Mouse (Mus musculus): ENCODE results near the gene Asic4.
A peak's percentile ranks its signal among the peaks of the same experiment; 100 is the strongest.

Gene Asic4

DNA sequence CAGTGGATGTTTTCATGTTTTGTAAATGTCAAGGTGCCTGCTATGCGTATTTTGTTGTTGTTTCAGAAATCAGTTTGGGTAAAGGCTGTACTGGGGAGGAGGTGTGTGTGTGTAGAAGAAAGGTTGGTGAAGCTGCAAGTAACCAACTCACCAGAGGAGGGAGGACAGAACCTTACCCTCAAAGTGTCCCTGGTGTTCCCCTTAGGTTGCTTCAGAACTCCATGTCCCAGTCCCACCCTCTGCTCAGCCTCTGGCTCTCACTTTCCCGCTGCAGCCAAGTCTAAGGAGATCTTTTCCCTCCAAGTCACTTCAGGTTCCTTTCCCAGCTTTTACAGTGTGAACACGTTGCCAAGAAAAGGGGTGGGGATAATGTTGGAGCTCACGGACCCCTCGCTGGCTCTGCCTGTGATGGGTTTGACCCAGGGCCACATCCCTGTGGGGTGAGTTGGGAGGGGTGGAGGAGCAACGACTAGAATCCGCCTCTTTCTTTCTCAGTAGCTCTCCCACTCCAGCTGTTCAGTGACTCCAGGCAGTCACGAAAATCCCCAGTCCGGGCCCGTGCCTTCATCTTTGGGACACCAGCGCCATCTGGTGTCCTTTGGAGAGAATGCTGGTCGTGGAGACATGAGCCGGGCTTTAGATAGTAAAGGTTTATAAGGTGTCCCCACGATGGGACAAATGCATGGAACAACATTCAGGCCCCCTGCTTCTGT is 17.1 kb downstream of the Asic4 start:
- peak; percentile 73 to 83 for DNase-seq

GRCm38 (mm10) chr1:75469287-75469825 is 19.1 kb downstream of the Asic4 start:
- no peak for DNase-seq

DNA sequence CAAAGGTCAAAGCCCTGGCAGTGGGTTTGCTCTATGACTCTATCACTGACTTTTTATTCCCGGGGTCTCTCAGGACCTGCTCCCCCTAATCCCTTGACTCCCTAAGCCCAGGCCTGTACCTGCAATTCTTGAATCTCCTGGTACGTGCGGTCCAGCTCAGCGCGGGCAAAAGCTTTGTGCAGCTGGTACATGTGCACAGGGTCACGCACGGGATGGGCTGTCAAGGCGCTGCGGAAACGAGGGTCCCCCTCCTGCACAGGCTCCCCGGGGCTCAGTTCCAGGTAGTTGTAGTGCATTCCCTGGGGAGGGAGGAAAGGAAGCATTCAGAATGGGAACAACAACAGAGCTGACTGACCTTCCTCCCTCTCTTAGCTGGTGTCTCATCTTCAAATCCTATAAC is 26.2 kb downstream of the Asic4 start:
- DNase-seq = no peak

- DNase-seq = peak; percentile 90 to 92
Measured at GRCm38 (mm10) chr1:75477264-75477965, 27.2 kb downstream of the Asic4 start.

- no peak for DNase-seq
Measured at GRCm38 (mm10) chr1:75477966-75478290, 27.7 kb downstream of the Asic4 start.

DNA sequence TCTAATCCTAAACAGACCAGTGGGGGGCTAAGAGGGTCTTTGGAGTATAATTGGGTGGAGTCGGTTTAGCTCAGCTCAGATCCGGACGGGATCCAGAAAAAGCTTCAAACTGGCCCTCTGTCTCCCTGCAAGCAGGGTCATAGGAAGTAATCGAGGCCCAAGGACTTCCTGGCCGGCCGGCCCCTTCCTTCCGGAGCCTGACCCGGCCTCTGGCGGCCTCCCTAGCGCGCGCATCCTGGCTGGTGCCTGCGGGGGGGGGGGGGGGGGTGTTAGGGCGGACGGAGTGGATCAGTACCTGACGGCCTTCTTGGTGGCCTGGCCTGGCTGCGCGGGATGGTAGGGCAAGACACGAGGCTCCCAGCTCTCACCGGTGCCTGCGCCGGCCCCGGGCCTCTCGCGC is 28.3 kb downstream of the Asic4 start:
- DNase-seq = peak; percentile 65 to 84

GRCm38 (mm10) chr1:75478916-75479634 is 28.8 kb downstream of the Asic4 start, which contains the start of the genes Chpf and Tmem198:
TSS of gene Chpf (minus strand) at chr1:75479307.
TSS of gene Tmem198 (plus strand) at chr1:75479532.
- DNase-seq = peak; percentile 97 to 98

DNA sequence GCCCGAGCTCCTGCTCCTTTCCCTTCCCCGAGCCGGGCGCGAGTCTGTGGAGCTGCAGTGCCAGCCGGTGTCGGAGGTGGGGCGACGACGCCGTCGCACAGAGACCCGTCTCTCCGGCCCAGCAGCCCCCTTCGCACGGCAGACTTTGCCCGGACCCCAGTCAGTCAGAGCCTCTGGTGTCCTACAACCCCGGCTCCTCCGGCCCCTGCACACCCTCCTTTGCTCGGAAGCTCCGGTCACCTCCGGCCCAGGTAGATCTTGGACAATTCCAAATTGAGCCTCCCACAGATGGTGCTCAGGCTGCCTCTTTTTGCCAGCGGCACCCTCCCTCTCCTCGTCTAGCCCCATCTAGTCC is 29.4 kb downstream of the Asic4 start:
- no peak for DNase-seq

DNA sequence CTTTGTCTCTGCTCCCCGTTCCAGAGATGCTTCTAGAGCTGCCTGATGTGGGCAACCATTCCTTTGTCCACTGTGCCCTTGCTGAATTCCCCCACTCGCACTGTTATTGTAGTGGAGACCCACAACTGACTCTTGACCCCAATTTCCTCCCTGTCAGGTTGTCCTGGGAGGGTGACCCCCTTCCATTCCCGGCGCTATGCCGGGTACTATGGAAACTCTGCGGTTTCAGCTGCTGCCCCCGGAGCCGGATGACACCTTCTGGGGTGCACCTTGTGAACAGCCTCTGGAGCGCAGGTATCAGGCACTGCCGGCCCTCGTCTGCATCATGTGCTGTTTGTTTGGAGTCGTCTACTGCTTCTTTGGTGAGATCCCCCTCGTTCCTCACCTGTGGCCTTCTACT is 29.8 kb downstream of the Asic4 start:
- DNase-seq = no peak

DNA sequence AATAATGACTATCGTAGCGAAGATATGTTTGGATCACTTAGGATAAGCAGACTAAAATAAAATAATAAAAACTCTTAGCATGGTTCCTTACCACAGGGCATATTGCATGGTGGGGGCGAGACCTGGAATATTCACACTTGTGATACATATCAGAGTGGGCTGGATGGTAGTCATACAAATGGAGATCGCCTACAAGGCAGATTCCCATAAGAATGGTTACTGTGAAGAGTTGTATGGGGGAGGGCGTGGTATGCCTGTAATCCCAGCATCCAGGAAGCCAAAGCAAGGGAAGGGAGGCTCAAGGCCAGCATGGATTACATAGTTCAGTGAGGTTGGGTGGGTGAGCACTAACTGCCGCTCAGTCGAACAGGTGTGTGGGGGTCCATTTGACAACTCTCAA is 30.5 kb downstream of the Asic4 start:
- no peak for DNase-seq

- peak; percentile 50 to 87 for DNase-seq
Measured at GRCm38 (mm10) chr1:75486561-75486960, 36.3 kb downstream of the Asic4 start.

DNA sequence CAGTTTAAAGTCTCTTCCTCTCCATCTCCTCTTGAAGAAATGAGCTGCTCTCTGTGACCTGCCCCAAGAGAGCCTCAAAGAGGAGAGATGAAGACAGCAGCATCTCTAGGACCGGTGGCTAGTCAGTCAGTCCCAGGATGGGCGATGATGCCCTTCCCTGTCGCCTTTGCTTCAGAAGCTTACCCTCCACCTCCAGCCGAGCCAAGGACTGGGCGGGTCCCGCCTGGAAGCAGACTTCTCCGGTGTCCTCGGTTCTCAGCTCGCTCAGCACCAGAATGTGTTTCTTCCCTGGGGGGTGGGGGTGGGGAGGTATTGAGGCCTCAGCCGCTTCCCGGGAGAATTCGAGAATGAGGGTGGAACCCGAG is 36.8 kb downstream of the Asic4 start:
- no peak for DNase-seq

GRCm38 (mm10) chr1:75487405-75488161 is 37.3 kb downstream of the Asic4 start:
- peak; percentile 93 for DNase-seq

DNA sequence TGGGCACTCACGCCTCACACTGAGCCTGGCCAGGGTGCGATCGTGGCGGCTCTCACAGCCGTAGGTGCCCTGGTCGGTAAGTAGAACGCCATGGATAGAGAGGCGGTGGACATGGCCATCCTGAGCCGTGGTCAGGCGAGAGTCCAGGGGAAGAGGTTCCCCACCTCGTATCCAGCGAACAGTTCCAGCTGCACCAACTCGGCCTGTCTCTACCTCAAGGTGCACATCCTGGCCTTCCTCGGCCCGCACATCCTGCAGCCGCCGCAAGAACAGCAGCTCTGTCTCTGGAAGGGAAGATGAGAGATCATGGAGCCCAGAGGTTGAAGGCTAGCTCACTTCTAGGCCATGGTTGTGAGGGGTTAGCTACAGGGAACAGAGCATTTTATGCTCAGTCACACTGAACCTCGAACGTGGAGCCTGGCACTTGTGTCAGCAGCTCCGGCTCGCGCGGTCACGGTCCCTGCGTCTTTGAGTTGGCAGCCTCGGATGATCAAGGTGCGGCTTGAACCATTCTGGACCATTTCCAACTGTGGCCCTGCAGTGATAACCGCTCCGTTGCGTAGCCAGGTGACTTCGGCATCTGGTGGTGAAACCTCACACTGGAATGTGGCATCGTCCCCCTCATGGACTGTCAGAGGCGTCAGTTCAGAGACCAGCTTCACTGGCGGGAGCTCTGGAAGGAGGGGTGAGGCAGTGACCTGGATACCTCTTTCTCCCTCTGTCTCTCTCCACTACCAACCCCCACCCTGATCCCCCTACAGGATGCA is 40.7 kb downstream of the Asic4 start:
- DNase-seq = no peak

DNA sequence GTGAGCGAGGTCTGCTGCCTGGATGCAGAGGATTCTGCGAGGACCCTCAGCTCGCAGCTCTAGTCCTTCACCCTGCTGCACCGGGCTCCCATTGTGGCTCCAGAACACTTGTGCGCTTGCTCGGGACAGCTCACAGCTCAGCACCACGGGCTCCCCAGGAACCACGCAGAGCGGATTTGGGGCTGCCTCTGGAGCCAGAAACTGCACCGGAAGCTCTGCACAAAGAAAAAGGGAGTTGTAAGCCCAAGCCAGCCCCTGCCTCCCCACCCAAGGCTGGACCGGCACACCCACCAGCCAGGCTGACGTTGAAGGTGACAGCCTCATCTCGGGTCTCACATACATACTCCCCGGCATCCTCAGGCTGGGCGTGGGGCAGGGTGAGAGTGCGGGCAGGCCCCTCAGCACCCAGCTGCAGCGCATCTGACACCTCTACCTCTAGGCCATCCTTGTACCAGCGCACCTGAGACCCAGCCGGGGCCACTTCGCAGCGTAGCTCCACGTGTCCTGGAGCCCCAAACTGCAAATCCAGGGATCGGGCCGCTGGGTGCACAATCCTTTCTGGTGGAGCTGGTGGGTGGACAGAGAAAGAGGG is 42.4 kb downstream of the Asic4 start:
- DNase-seq = no peak

DNA sequence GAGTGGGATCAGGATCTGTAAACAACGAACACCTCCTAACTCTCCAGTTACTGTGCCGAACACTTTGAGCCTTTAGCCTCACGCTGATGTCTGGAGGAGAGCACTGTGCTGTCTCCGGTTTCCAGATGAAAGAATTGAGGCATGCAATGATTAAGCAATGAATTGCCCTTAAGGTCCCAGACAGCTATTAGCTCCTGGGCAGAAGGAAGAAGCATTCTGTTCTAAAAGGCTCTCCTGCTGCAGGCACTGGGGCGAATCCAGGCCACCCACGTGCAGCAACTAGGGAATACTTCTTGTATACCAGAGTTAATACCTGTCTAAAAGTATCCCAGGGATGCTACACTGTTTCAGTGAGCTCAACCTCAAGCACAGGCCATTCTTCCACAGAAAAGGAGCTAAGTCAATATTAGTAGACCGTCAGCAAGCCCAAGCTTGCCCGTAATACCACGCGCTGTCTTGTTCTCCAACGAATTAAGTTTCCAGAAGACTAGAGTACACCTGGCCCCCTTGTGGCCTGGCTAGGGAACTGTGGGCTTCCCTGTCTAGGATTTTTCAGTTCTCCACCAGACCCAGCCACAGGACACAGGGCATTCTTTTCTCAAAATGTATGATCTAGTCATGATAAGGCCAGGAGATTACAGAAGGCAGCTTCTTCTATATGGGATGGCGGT is 44.8 kb downstream of the Asic4 start:
- peak in 1 of 2 experiments; percentile 58 for DNase-seq

- no peak for DNase-seq
Measured at GRCm38 (mm10) chr1:75498897-75499296, 48.7 kb downstream of the Asic4 start.

- no peak for DNase-seq
Measured at GRCm38 (mm10) chr1:75499441-75499840, 49.2 kb downstream of the Asic4 start.

DNA sequence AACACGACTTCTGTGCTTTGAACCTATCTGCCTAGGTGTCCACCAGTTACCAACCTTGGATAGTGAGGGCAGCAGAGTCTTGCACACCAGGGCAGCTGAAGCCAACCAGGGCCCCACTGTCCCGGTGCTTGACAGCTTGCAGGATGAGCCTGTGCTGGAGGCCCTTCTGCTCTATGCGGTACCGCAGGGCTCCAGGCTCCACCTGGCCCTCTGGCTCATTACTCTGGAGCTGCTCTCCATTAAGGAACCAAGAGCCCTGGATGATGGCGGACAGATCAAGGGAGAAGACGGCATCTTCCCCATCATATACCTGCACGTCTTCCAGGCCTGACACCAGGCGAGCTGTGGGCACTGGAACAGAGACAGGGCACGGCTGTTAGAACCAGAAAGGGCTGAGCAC is 51.7 kb downstream of the Asic4 start:
- DNase-seq = no peak

DNA sequence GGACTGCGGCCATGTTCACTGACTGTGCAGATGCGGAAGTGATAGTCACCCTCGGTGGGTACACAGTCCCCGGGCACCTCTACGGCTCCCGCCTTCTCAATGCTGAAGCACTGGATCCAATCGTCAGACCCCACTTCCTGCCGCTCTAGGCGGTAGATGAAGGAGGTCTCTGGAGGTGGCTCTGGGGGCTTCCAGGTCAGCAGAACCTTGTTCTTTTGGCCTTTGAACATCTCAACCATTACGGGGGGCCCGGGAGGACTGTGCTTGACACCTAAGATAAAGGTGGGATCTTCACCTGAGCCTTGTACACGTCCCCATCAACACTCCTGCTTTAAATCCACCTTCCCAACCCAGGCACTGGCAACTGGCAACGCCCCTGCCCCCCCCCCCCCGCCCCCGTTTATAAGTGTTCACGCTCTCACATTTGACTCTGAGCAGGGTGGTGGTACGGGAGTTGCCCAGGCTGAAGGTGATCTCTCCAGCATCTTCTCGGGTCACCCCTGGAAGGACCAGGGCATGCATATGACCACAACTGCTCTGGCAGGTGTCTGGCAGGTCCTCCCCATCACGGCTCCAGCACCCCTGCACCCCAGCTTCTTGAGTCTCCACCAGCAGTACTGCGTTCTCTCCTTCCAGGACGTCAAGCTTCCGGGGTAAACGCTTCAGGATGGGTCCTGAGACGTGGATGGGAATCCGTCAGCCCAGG is 52.9 kb downstream of the Asic4 start:
- no peak for DNase-seq

DNA sequence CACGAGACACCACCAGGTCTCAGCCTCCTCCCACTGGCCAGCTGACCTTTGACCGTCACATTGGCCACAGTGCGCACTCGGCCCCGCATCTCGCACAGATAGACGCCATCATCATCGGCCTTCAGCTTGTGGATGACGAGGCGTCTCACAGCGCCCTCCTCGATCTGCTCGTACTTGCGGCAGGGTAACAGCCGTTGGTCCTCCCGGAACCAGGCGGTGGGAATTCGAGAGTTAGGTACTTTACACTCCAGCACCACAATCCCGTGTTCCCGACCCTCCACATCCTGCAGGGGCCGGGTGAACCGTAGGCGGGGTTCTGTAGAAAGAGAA is 53.4 kb downstream of the Asic4 start:
- no peak for DNase-seq
